In the genomic region with DNA sequence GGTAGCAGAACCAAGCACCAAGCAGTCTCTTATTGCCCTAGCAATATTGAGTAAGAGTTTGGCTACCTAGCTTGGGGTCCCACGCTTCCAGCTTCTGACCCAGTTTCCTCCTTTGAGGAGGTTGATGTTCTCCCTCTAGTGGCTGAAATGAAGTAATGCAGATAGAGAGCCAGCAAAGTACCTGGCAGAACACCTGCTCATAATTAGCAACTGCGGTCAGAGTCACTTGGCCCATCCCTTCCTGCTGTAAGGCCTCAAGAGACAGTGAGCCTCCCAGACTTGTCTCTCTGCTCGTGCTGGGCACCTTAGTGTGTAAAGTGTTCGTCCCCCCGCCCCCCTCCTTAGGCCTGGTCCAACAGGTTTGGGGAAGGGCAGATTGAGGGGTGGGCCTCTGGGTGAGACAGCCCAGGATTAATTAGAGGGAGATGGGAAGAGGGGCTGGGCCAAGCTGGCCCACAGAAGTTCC, we compare ENCODE assay signal across 8 mouse cellular contexts. TPM values are rescaled to one million over a fixed set of nuclear protein-coding genes. Genes with fewer than 3 reads are reported as not detected.
DNase-seq lines count a peak whose midpoint lies in the region; ATAC-seq and TF ChIP-seq lines count a peak whose summit lies in the region.
"Had no signal": no experiment of that assay in that cellular context is flagged by ENCODE, and none has a peak within 500 bp of the region (broad histone marks: within the 10 kb centered on the region; RNA-seq: fewer than 3 reads in every experiment).

No protein-coding gene starts in this region.

- peak; percentile 24 for ATAC-seq in midbrain, postnatal 0 days (ENCODE audit: low FRiP score)

- no peak for TF ChIP-seq POLR2A in spleen, adult 2 months (IDR thresholded peaks at IDR 0.05; ENCODE audit: low read depth, low read length)
- no peak for TF ChIP-seq POLR2A in brain, embryonic 14.5 days (IDR thresholded peaks at IDR 0.05; ENCODE audit: borderline replicate concordance, extremely low read depth, insufficient read depth, insufficient read length, poor library complexity, severe bottlenecking)

- intact Hi-C loops in gastrocnemius, postnatal 14 days (cut with DNase I; ENCODE audit: low total_unique reads) = loop anchor here (5.0 kb wide), 1 partner anchor 38 kb away; no protein-coding TSS in a partner anchor

- H3K4me3 ChIP-seq in spleen, adult 2 months (ENCODE audit: extremely low read depth, insufficient read depth, insufficient read length) = no peak overlapping the region
- no peak overlapping the region for H3K4me3 ChIP-seq in midbrain, postnatal 0 days (ENCODE audit: low read depth, low read length)
- H3K4me3 ChIP-seq: heart, embryonic 13.5 days had no signal

- no peak overlapping the region for H3K4me2 ChIP-seq in midbrain, postnatal 0 days (ENCODE audit: low read depth, low read length, poor library complexity, severe bottlenecking)
- H3K4me2 ChIP-seq: heart, embryonic 13.5 days had no signal

- peaks cover 10% of the 10 kb centered on the region; the same call in 1 of the 2 replicates for H3K4me1 ChIP-seq in spleen, adult 2 months (ENCODE audit: control insufficient read depth, insufficient read depth, insufficient read length)
- H3K4me1 ChIP-seq in midbrain, postnatal 0 days (ENCODE audit: insufficient read depth, low read length) = no peaks in the 10 kb centered on the region

- peaks cover 10% of the 10 kb centered on the region for H3K36me3 ChIP-seq in spleen, adult 2 months (ENCODE audit: control insufficient read depth, insufficient read depth, low read length)
- H3K36me3 ChIP-seq in midbrain, postnatal 0 days (ENCODE audit: insufficient read depth, low read length) = peaks cover 24% of the 10 kb centered on the region

- no peak overlapping the region for H3K27ac ChIP-seq in spleen, adult 2 months (ENCODE audit: insufficient read depth, low read length)
- H3K27ac ChIP-seq in midbrain, postnatal 0 days (ENCODE audit: low read depth, low read length) = no peak overlapping the region
- H3K27ac ChIP-seq: heart, embryonic 13.5 days had no signal

- peak; percentile 35; the same call in 1 of the 2 replicates for TF ChIP-seq CTCF in spleen, adult 2 months (IDR thresholded peaks at IDR 0.05; ENCODE audit: extremely low read depth, insufficient read depth, insufficient read length, insufficient replicate concordance)
- TF ChIP-seq CTCF in brain, embryonic 14.5 days (IDR thresholded peaks at IDR 0.05; ENCODE audit: borderline replicate concordance, extremely low read depth, insufficient read depth, insufficient read length) = peak; percentile 75; the same call in 1 of the 2 replicates
- TF ChIP-seq CTCF in midbrain, postnatal 0 days (IDR thresholded peaks at IDR 0.05) = peak; percentile 86

- no peak overlapping the region for H3K9ac ChIP-seq in midbrain, postnatal 0 days (replicated peaks; ENCODE audit: low read length, poor library complexity, severe bottlenecking)

- peaks cover 3% of the 10 kb centered on the region for H3K27me3 ChIP-seq in spleen, adult 2 months (ENCODE audit: control insufficient read depth, insufficient read depth, low read length)
- peaks cover 28% of the 10 kb centered on the region for H3K27me3 ChIP-seq in midbrain, postnatal 0 days (ENCODE audit: insufficient read depth, low read length)

- no peak for DNase-seq in spleen, adult 2 months (ENCODE audit: low read depth in 1 of 2, low spot score in 2 of 2)
- DNase-seq in spleen, adult 12 weeks (ENCODE audit: low spot score) = no peak
- peak; percentile 56 for DNase-seq in brain, embryonic 14.5 days (ENCODE audit: low read depth)
- DNase-seq in hindlimb bud, embryonic 11.5 days (ENCODE audit: extremely low spot score, low read depth, low spot score) = peak; percentile 72
- peak; percentile 71 for DNase-seq in midbrain, postnatal 0 days (ENCODE audit: low spot score)
- no peak for DNase-seq in gastrocnemius, postnatal 14 days
- DNase-seq in gastrocnemius, adult 18-20 months (ENCODE audit: low spot score) = no peak

- 31% methylated on average over 5 of the region's 5 CpGs for WGBS in spleen, adult 2 months
- 18% methylated on average over 5 of the region's 5 CpGs for WGBS in midbrain, postnatal 0 days

- H3K9me3 ChIP-seq in midbrain, postnatal 0 days (ENCODE audit: low read length) = no peaks in the 10 kb centered on the region
- H3K9me3 ChIP-seq: heart, embryonic 13.5 days had no signal

RNA-seq across cellular contexts. Expression of gene Bicdl2, which starts 4.3 kb away (rescaled TPM):
- polyA plus RNA-seq in spleen, adult 2 months (2012; rRNA removed) = 0.16 and 0.25 TPM in 2 replicates
- 0.08 and 0.24 TPM in 2 replicates for polyA plus RNA-seq in brain, embryonic 14.5 days (2012; rRNA removed)
- total RNA-seq in midbrain, postnatal 0 days (2014; rRNA removed) = not detected in 2 replicates
- polyA plus RNA-seq in midbrain, postnatal 0 days (2015; fragmentation: Nextera tagmentation; extraction: Ambion mirVana) = 0.10 TPM in 1 of 2 replicates, not detected in the other
- total RNA-seq in gastrocnemius, postnatal 14 days (2021) = not detected
- not detected for total RNA-seq in gastrocnemius, adult 18-20 months (2021)

RNA-seq across cellular contexts. Expression of gene Hcfc1r1, which starts 8.8 kb away (rescaled TPM):
- polyA plus RNA-seq in spleen, adult 2 months (2012; rRNA removed) = 75.0 and 90.8 TPM in 2 replicates
- 67.6 and 81.2 TPM in 2 replicates for polyA plus RNA-seq in brain, embryonic 14.5 days (2012; rRNA removed)
- total RNA-seq in midbrain, postnatal 0 days (2014; rRNA removed) = 87.3 and 194 TPM in 2 replicates
- polyA plus RNA-seq in midbrain, postnatal 0 days (2015; fragmentation: Nextera tagmentation; extraction: Ambion mirVana) = 210 and 212 TPM in 2 replicates
- total RNA-seq in gastrocnemius, postnatal 14 days (2021) = 100 to 1,000 TPM; 223 to 235 TPM
- total RNA-seq in gastrocnemius, adult 18-20 months (2021) = 100 to 1,000 TPM; 135 to 138 TPM

RNA-seq across cellular contexts. Expression of gene Thoc6, which starts 9.1 kb away (rescaled TPM):
- polyA plus RNA-seq in spleen, adult 2 months (2012; rRNA removed) = 24.8 and 31.1 TPM in 2 replicates
- polyA plus RNA-seq in brain, embryonic 14.5 days (2012; rRNA removed) = 38.7 and 54.6 TPM in 2 replicates
- 16.7 and 21.5 TPM in 2 replicates for total RNA-seq in midbrain, postnatal 0 days (2014; rRNA removed)
- polyA plus RNA-seq in midbrain, postnatal 0 days (2015; fragmentation: Nextera tagmentation; extraction: Ambion mirVana) = 21.1 and 23.2 TPM in 2 replicates
- total RNA-seq in gastrocnemius, postnatal 14 days (2021) = 10 to 100 TPM; 15.8 to 19.1 TPM
- 1 to 10 TPM; 6.9 to 9.9 TPM for total RNA-seq in gastrocnemius, adult 18-20 months (2021)

RNA-seq across cellular contexts. Expression of gene Tnfrsf12a, which starts 12.7 kb away (rescaled TPM):
- polyA plus RNA-seq in spleen, adult 2 months (2012; rRNA removed) = 3.8 and 4.9 TPM in 2 replicates
- 1.7 and 2.1 TPM in 2 replicates for polyA plus RNA-seq in brain, embryonic 14.5 days (2012; rRNA removed)
- 3.9 and 4.2 TPM in 2 replicates for total RNA-seq in midbrain, postnatal 0 days (2014; rRNA removed)
- 3.3 TPM in 2 replicates for polyA plus RNA-seq in midbrain, postnatal 0 days (2015; fragmentation: Nextera tagmentation; extraction: Ambion mirVana)
- total RNA-seq in gastrocnemius, postnatal 14 days (2021) = 10 to 100 TPM; 18.7 to 57.3 TPM
- 10 to 100 TPM; 19.6 to 99.5 TPM for total RNA-seq in gastrocnemius, adult 18-20 months (2021)

RNA-seq across cellular contexts. Expression of gene Cldn6, which starts 14.5 kb away (rescaled TPM):
- 0.18 and 0.32 TPM in 2 replicates for polyA plus RNA-seq in spleen, adult 2 months (2012; rRNA removed)
- 0.83 and 1.3 TPM in 2 replicates for polyA plus RNA-seq in brain, embryonic 14.5 days (2012; rRNA removed)
- 0.60 and 0.99 TPM in 2 replicates for total RNA-seq in midbrain, postnatal 0 days (2014; rRNA removed)
- polyA plus RNA-seq in midbrain, postnatal 0 days (2015; fragmentation: Nextera tagmentation; extraction: Ambion mirVana) = 0.31 and 0.56 TPM in 2 replicates
- not detected for total RNA-seq in gastrocnemius, postnatal 14 days (2021)
- not detected for total RNA-seq in gastrocnemius, adult 18-20 months (2021)

Comparison
In these comparisons a context has a peak if more than half of its experiments do, and no peak if none do; other contexts are left out.
1. DNase-seq: peak in brain, embryonic 14.5 days (single experiment), hindlimb bud, embryonic 11.5 days (single experiment) and midbrain, postnatal 0 days (single experiment); none in spleen, adult 2 months (0 of 2), spleen, adult 12 weeks (single experiment), gastrocnemius, postnatal 14 days (single experiment) and gastrocnemius, adult 18-20 months (single experiment).
2. CTCF ChIP-seq: peak in every context shown above with its lines; median percentile 86 in midbrain, postnatal 0 days; 75 in brain, embryonic 14.5 days; 35 in spleen, adult 2 months.